Mouse (Mus musculus): Measurements from ENCODE around the gene Pla2g6. TPM values are rescaled to one million over a fixed set of nuclear protein-coding genes. Genes with fewer than 3 reads are reported as not detected.

The Pla2g6 gene
- polyA plus RNA-seq, 1 experiment from 2014 or later: 11.6 TPM

GRCm38 (mm10) chr15:79238036-79238435 lies 90.2 kb downstream of the Pla2g6 start:
- 83% methylated on average over 6 of the region's 6 CpGs for WGBS (ENCODE audit: insufficient replicate concordance)
- H3K9me3 ChIP-seq (replicated peaks; ENCODE audit: control insufficient read depth, low read length): no peaks in the 10 kb centered on the region
- no peak overlapping the region for H3K4me2 ChIP-seq
- H3K36me3 ChIP-seq (ENCODE audit: control insufficient read depth, insufficient read depth, low read length): peaks cover 18% of the 10 kb centered on the region
- H3K4me3 ChIP-seq (ENCODE audit: low read depth, low read length): no peak overlapping the region
- H3K27me3 ChIP-seq (ENCODE audit: control insufficient read depth, insufficient read depth, low read length): no peaks in the 10 kb centered on the region
- no peak overlapping the region for H3K27ac ChIP-seq (ENCODE audit: low read depth, low read length)
- ATAC-seq (replicated peaks; ENCODE audit: insufficient number of reproducible peaks, low FRiP score, low TSS enrichment): no peak
- no peak overlapping the region for H3K9ac ChIP-seq (ENCODE audit: low read depth, low read length)
- H3K4me1 ChIP-seq (ENCODE audit: control insufficient read depth, insufficient read depth, low read length): peaks cover 5% of the 10 kb centered on the region

MicroRNAs encoded within 50 kb of the gene (microRNA counts, 519-probe panel; counts per million panel counts)
- microRNA mmu-miR-1943: 32.2 counts per million

Small RNA genes lying within 50 kb of the gene (microRNA-seq; reads per million reads assigned to microRNA genes)
- gene Mir1943 (ENCODE audit: borderline number of aligned reads): 4.7 reads per million, percentile 38 among the genes with 10 or more reads in this experiment

Other genes with a start within 250 kb of the Pla2g6 start
- gene Micall1, start 219.5 kb downstream of the Pla2g6 start, polyA plus RNA-seq (2014; fragmentation: Nextera tagmentation; extraction: Ambion mirVana): 11.9 and 13.6 TPM in 2 replicates
- gene Polr2f, start 187.4 kb downstream of the Pla2g6 start, polyA plus RNA-seq (2014; fragmentation: Nextera tagmentation; extraction: Ambion mirVana): 284 and 297 TPM in 2 replicates
- gene 1700088E04Rik, start 187.1 kb downstream of the Pla2g6 start, polyA plus RNA-seq (2014; fragmentation: Nextera tagmentation; extraction: Ambion mirVana): 7.1 and 8.2 TPM in 2 replicates
- gene Sox10, start 163.2 kb downstream of the Pla2g6 start, polyA plus RNA-seq (2014; fragmentation: Nextera tagmentation; extraction: Ambion mirVana): 1.1 and 1.3 TPM in 2 replicates
- gene Pick1, start 99.2 kb downstream of the Pla2g6 start, polyA plus RNA-seq (2014; fragmentation: Nextera tagmentation; extraction: Ambion mirVana): 17.6 and 19.3 TPM in 2 replicates
- gene Gm49486, start 99.0 kb downstream of the Pla2g6 start, polyA plus RNA-seq (2014; fragmentation: Nextera tagmentation; extraction: Ambion mirVana): 0.59 and 0.64 TPM in 2 replicates
- gene Slc16a8, start 73.6 kb downstream of the Pla2g6 start, polyA plus RNA-seq (2014; fragmentation: Nextera tagmentation; extraction: Ambion mirVana): 0.17 TPM in 1 of 2 replicates, not detected in the other
- gene Baiap2l2, start 42.9 kb downstream of the Pla2g6 start, polyA plus RNA-seq (2014; fragmentation: Nextera tagmentation; extraction: Ambion mirVana): 11.1 and 14.0 TPM in 2 replicates
- 3.0 and 3.3 TPM in 2 replicates for gene Maff, start 18.2 kb upstream of the Pla2g6 start, polyA plus RNA-seq (2014; fragmentation: Nextera tagmentation; extraction: Ambion mirVana)
- gene Tmem184b, start 75.2 kb upstream of the Pla2g6 start, polyA plus RNA-seq (2014; fragmentation: Nextera tagmentation; extraction: Ambion mirVana): 55.0 and 56.5 TPM in 2 replicates
- 73.2 and 91.0 TPM in 2 replicates for gene Csnk1e, start 127.2 kb upstream of the Pla2g6 start, polyA plus RNA-seq (2014; fragmentation: Nextera tagmentation; extraction: Ambion mirVana)
- 0.20 TPM in 1 of 2 replicates, not detected in the other for gene Kcnj4, start 176.9 kb upstream of the Pla2g6 start, polyA plus RNA-seq (2014; fragmentation: Nextera tagmentation; extraction: Ambion mirVana)
- 33.4 and 33.5 TPM in 2 replicates for gene Kdelr3, start 188.0 kb upstream of the Pla2g6 start, polyA plus RNA-seq (2014; fragmentation: Nextera tagmentation; extraction: Ambion mirVana)
- gene Ddx17, start 218.4 kb upstream of the Pla2g6 start, polyA plus RNA-seq (2014; fragmentation: Nextera tagmentation; extraction: Ambion mirVana): 50.6 and 60.1 TPM in 2 replicates

Measured in heart, embryonic 11.5 days (tissue).